Mouse (Mus musculus): ENCODE results near the gene Fhod1.

Gene Fhod1

DNA sequence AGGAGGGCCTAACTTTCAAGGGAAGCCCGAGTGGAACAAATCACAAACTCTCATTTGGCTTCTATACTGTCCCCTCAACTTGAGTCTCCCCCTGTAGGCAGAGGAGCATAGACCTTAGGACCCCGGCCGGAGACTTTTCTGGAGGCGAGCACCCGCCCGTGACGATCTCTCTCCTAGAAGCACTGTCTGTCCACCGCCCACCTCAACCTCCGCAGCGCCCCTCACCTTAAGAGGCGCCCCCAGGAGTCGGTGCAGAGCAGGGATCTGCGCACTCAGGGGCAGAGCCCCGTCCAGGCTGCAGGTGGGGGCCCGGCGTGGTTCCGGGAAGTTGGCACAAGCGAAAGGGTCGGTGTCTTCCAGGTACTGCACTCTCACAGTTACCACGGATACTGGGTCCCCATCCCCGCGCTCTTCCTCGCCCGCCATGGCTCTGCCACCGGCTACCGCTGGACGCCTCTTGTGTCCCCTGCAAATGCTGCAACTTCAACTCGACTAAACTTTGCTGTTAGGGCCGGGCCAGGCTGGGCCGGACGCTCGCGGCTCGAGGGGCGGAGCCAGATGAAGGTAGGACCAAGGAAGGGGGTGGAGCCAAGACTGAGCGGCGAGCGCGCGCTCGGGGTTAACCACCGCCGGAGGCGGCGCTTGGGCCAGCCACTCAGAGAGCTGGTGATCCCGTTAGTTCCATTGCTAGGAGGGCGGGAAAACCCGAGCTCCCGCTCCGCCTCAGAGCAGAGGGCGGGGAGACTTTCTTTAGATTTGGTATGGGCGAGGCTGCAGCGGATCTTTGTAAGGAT is at the start of gene Fhod1:
Fhod1 (minus strand) TSS at position 526 of the 794 bp plus-strand sequence.
- DNase-seq (ENCODE audit: low read depth), result peak; percentile 97

DNA sequence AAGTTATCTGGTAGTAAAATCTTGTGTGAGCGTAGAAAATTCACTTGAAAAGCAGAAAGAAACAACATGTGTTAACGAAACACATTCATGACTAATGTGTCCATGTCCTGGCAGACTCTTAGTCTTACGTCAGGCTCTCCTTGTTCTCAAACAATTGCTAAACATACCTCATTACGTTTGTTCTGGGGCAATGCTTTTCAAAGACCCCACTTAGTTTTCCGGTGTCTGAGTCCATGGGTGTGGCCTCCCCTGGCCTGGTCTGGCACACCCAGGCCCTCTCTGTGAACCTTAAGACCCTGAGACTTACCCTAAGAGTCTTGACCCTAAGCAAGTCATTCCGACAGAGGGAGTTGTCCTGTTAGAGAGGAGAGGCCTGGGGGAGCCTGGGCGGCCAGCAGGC is 46.2 kb upstream of the Fhod1 start:
- no peak for DNase-seq (ENCODE audit: low read depth)

GRCm38 (mm10) chr8:105393089-105393787 is 45.5 kb upstream of the Fhod1 start:
- DNase-seq (ENCODE audit: low read depth), result no peak

DNA sequence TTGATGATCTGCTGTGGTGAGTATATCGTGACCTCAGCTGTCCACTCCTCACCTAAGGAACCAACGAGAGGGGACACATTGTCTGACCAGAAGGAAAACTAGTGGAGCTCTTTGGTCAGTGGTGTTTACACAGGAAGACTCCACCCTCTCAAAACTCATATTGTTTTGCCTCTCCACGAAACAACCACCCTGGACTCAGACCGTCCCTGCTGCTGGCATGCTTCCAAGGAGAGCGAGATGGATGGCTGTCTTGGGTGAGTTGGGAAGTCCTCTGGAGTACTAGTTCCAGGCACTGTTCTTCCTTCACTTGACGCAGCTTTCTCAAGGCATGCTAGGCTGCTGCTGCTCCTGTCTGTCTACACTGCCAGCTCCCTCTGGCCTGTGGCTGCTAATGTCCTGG is 41.3 kb upstream of the Fhod1 start:
- no peak for DNase-seq (ENCODE audit: low read depth)

DNA sequence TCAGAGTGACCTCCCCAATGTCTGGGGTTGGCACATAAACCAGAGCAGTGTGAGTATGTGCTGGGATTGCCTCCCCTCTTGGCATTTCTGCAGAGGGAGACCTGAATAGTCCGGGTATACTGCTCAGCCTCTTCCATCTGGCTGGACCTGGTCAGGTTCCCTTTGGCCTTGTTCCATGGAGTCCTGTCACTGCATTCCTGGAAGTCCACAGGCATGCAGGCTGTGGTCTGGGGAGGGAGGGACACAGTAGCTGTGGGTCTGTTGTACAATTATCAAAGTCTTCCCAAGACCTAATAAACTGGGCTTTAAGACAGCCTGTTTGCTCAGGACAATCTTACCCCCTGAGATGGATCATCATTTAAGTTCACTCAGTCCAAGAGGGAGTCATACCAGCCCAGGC is 39.4 kb upstream of the Fhod1 start:
- DNase-seq (ENCODE audit: low read depth), result no peak

GRCm38 (mm10) chr8:105384070-105384469 is 36.3 kb upstream of the Fhod1 start:
- peak; percentile 20 for DNase-seq (ENCODE audit: low read depth)

DNA sequence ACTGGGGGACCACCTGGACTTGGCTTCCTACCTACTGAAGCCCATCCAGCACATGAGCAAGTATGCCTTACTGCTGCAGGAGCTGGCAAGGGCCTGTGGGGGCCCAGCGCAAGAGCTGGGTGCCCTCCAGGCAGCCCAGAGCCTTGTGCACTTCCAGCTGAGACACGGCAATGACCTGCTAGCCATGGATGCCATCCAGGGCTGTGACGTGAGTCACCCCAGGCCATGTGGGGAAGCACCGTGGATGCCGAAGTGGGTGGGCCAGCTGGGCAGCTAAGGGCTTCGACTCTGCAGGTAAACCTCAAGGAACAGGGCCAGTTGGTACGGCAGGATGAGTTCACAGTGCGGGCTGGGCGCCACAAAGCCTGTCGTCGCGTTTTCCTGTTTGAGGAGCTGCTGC is 32.6 kb upstream of the Fhod1 start:
- DNase-seq (ENCODE audit: low read depth), result no peak

DNA sequence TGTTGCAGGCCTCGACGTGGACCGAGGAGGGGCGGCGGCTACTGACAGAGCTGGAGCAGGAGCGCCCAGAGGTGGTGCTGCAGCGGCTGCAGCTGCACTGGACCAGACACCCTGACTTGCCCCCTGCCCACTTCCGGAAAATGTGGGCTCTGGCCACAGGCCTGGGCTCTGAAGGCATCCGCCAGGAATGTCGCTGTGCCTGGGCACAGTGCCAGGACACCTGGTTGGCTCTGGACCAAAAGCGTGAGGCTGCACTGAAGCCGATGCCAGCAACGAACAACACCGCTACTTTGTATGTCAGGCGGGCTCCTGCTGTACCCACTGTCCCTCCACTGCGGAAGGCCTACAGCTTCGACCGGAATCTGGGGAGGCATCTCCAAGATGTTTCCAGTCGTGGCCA is 30.9 kb upstream of the Fhod1 start:
- no peak for DNase-seq (ENCODE audit: low read depth)

GRCm38 (mm10) chr8:105374513-105374966 is 26.8 kb upstream of the Fhod1 start:
- peak; percentile 45 for DNase-seq (ENCODE audit: low read depth)

- no peak for DNase-seq (ENCODE audit: low read depth)
Measured at GRCm38 (mm10) chr8:105373032-105373431, 25.3 kb upstream of the Fhod1 start, which contains the start of gene Plekhg4. TSS of gene Plekhg4 (plus strand) at chr8:105373274.

DNA sequence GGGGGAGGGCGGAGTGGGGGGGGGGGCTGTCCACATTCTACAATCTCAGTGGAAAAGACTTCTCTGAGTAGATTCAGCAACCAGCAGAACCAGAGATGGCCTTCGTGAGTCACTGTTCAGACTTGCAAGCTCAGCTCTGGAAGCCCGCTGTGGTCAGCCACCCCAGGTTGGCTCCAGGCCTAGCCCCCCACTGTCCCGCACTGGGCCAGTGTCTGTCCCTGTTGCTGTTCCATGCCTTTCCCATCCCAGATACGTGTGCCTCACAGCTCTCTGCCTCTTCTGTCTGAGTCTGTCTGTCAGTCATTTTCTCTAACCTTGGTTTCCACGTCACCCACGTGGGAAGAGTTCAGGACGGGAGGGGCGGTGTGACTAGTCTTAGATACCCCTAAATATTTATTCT is 24.7 kb upstream of the Fhod1 start:
- no peak for DNase-seq (ENCODE audit: low read depth)

GRCm38 (mm10) chr8:105367107-105367506 is 19.4 kb upstream of the Fhod1 start:
- peak; percentile 46 for DNase-seq (ENCODE audit: low read depth)

GRCm38 (mm10) chr8:105361751-105362702 is 14.3 kb upstream of the Fhod1 start:
- DNase-seq (ENCODE audit: low read depth), result no peak

- DNase-seq (ENCODE audit: low read depth), result no peak
Measured at GRCm38 (mm10) chr8:105359646-105360045, 11.9 kb upstream of the Fhod1 start.

- DNase-seq (ENCODE audit: low read depth), result no peak
Measured at GRCm38 (mm10) chr8:105359208-105359607, 11.5 kb upstream of the Fhod1 start.

DNA sequence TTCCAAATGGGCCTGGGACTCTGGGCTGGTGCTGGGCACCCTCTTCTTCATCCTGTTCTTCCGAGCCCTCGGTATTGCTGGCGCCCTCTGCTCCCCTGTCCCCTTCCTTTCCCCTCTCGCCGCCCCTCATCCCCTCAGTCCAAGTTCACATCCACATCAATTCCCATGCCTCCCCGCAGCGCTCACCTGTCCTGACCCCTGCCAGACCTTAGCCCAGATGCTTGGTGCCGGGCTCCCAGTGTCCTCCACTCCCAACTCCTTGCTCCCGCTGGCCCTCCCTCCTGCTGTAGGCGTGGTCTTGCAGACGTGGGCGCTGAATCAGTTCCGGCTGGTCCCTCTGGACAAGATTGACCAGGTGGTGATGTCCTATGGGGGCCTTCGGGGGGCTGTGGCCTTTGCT is 8.9 kb upstream of the Fhod1 start:
- DNase-seq (ENCODE audit: low read depth), result no peak

DNA sequence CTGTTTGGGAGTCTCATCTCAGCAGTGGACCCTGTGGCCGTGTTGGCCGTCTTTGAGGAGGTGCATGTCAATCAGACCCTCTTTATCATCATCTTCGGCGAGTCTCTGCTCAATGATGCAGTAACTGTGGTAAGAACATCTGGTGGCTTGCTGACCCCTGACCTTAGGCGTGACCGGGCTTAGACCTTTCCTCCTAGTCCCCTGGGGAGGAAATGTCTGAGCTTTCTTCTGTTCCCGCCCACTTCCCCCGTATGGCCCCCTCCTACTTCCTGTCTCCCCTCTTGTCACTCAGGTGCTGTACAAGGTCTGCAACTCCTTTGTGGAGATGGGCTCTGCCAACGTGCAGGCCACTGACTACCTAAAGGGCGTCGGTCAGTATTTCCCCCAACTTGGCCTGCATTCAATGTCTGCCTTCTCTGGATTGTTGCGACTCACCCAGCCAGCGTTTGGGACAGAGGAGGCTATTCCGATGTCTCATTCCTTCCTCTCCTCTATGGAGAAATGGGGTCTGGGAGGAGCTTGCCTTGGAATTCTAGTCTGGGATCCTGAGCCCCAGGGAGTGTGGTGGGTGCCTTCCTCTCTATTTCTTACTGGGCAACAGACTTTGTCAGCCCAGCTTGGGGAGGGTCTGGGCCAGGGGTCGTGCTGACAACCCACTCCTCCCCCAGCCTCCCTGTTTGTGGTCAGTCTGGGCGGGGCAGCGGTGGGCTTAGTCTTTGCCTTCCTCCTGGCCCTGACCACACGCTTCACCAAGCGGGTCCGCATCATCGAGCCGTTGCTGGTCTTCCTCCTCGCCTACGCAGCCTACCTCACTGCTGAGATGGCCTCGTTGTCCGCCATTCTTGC is 7.6 kb upstream of the Fhod1 start:
- DNase-seq (ENCODE audit: low read depth), result peak; percentile 29

DNA sequence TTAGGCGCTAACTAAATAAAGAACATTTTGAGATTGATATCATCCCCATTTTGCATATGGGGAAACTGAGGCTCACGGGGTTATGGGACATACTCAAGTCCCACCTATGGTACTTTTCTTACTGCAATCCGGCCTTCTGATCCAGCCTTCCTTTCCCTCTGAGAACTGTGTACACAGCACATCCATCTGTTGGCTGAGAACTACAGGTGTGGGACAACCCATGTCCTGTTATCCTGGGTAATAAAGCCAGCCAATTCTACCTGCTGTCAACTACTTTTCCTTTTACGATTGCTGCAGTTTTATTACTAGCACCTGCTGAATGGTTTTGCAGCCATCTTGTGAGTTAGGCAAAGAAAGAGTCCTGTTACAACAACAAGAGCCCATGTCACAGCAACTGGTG is 6.8 kb upstream of the Fhod1 start:
- DNase-seq (ENCODE audit: low read depth), result no peak

GRCm38 (mm10) chr8:105353583-105354135 is 5.9 kb upstream of the Fhod1 start:
- no peak for DNase-seq (ENCODE audit: low read depth)

DNA sequence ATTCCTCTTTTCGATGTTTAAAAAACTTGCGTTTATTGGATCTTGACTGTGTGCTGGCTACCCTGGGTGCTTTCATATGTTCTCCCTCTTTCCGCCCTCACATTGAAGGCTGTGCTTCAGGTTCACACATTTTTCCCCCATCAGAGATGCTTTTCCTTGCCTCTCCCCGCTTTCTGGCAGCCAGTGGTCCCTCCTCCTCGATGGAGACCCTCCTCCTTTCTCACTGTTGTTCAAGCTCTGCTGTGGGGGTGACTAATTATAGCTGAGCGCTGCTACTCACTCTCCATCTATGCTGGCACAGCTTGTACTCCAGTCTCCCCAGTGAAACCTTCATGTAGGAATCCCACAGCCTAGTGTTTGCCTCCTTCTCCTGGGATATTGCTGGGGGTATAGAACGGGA is 2.4 kb upstream of the Fhod1 start:
- DNase-seq (ENCODE audit: low read depth), result no peak
